Mouse (Mus musculus) heart, adult 2 months (tissue): ENCODE results near the gene Ubqln1. TPM values are rescaled to one million over a fixed set of nuclear protein-coding genes. Genes with fewer than 3 reads are reported as not detected.

Source experiments
- DNase-seq, 2 experiments: peaks; one replicate each; pipeline ENCODE4 v3.0.0; 2021
- H3K27ac ChIP-seq: fragments of 200-600 bp; 2 replicates; pipeline ENCODE4 v1.8.1; 2022
- H3K27me3 ChIP-seq: fragments of 200-500 bp; 2 replicates; pipeline ENCODE4 v1.6.1; 2012; ENCODE audit warnings: mild to moderate bottlenecking, low read length, inconsistent platforms, mixed read lengths; ENCODE audit not compliant: control insufficient read depth, insufficient read depth
- H3K36me3 ChIP-seq: fragments of 200-500 bp; 2 replicates; pipeline ENCODE4 v1.6.1; 2012; ENCODE audit warnings: low read length, inconsistent platforms; ENCODE audit not compliant: control insufficient read depth, insufficient read depth
- H3K4me1 ChIP-seq: fragments of 200-500 bp; 2 replicates; pipeline ENCODE4 v1.6.1; 2011; ENCODE audit warnings: low read length; ENCODE audit not compliant: control insufficient read depth, insufficient read depth
- H3K4me3 ChIP-seq: fragments of 200-600 bp; 2 replicates; pipeline ENCODE4 v1.8.1; 2022
- H3K79me2 ChIP-seq: fragments of 200-500 bp; replicated peaks from 2 replicates; pipeline ENCODE4 v1.6.1; 2012; ENCODE audit warnings: mild to moderate bottlenecking, inconsistent platforms, low read length, moderate library complexity, mixed read lengths; ENCODE audit not compliant: control insufficient read depth, insufficient read depth
- H3K9ac ChIP-seq: fragments of 200-500 bp; 2 replicates; pipeline ENCODE4 v1.6.1; 2012; ENCODE audit warnings: low read depth, mild to moderate bottlenecking, control low read depth, inconsistent platforms, low read length, mixed read lengths
- CTCF ChIP-seq: fragments of 200-600 bp; IDR thresholded peaks from 2 replicates; pipeline ENCODE4 v1.8.1; 2022; ENCODE audit warnings: antibody characterized with exemption, mild to moderate bottlenecking, moderate library complexity
- EP300 ChIP-seq: fragments of 200-500 bp; IDR thresholded peaks from 2 replicates; pipeline ENCODE4 v1.6.1; 2011; ENCODE audit warnings: low read depth, low read length, control low read depth; ENCODE audit not compliant: insufficient read depth
- POLR2A ChIP-seq: fragments of 200-500 bp; IDR thresholded peaks from 2 replicates; pipeline ENCODE4 v1.6.1; 2011; ENCODE audit warnings: mild to moderate bottlenecking, low read depth, low read length, control low read depth; ENCODE audit not compliant: insufficient read depth
- WGBS: fragments of 180-500 bp; shearing (Covaris S2); methylation state at CpG from one replicate; pipeline ENCODE4 v1.1.7; 2018; 5-methylcytosine and 5-hydroxymethylcytosine counted together
- intact Hi-C: fragments of 180-260 bp; cut with DNase I; formaldehyde crosslinking; loops from one replicate; pipeline ENCODE4 v1.15.1; 2025
- polyA plus RNA-seq: library from polyadenylated mRNA; depleted of rRNA; stranded (reverse); fragments of >200 nt; gene quantifications from 2 replicates; pipeline ENCODE4 v1.2.3, GENCODE M21; 2012
- total RNA-seq, 2 experiments: library from RNA; stranded (reverse); gene quantifications; 2 replicates each; pipeline ENCODE4 v1.2.3; 2021

Ubqln1 gene
- total and polyA plus RNA-seq, 3 experiments: 48.8 to 49.4 (median 49.2) TPM

DNA sequence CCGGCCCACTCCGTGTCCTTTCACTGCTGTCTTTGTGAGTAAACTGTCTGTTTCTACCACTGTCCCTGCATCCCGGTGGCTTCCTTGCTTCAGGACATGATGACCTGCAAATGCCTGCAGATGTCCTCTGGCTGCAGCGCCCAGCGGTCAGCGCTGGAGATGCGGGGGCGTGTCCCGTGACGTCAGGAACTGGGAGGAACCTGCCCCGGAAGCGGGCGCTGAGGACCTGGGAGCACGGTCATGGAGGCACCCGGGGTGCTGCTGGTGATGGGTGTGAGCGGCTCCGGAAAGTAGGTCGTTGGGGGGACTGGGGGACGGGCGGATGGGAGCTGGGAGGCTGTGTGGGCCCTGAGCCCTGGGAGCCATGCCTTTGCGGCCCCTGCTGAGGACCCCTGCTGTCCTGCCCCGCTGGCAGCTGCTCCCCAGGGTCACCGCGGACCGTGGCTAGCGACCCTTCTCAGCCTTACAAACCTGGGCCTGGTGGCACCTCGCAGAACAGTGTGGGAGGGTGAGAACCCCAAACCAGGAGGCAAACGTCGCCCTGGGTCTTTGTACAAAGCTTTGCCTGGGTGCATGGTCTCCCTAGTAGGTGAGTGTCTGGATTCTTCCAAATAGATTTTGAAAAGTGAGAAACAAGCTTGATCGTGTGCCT, 57.9 kb downstream of the Ubqln1 start, which contains the start of gene Idnk:
TSS of gene Idnk (plus strand) at position 203 of the 652 bp plus-strand sequence.
- no peaks in the 10 kb centered on the region for H3K27me3 ChIP-seq
- H3K4me1 ChIP-seq: no peaks in the 10 kb centered on the region
- H3K9ac ChIP-seq: peak within 1 kb of the TSS; percentile 69
- peak; percentile 71 for TF ChIP-seq POLR2A
- TF ChIP-seq EP300: no peak
- TF ChIP-seq CTCF: peak; percentile 60
- peak within 1 kb of the TSS; percentile 93 for H3K4me3 ChIP-seq
- WGBS: under 1% methylated on average over 30 of the region's 30 CpGs
- intact Hi-C loops: loop anchor here (1.0 to 10.0 kb wide), 7 partner anchors 28 to 430 kb away; partner anchors contain the start of gene 2210016F16Rik
- DNase-seq: peak; percentile 93 to 95
- H3K79me2 ChIP-seq: no peaks in the 10 kb centered on the region
- H3K27ac ChIP-seq: peak within 1 kb of the TSS; percentile 86
- no peaks in the 10 kb centered on the region for H3K36me3 ChIP-seq

DNA sequence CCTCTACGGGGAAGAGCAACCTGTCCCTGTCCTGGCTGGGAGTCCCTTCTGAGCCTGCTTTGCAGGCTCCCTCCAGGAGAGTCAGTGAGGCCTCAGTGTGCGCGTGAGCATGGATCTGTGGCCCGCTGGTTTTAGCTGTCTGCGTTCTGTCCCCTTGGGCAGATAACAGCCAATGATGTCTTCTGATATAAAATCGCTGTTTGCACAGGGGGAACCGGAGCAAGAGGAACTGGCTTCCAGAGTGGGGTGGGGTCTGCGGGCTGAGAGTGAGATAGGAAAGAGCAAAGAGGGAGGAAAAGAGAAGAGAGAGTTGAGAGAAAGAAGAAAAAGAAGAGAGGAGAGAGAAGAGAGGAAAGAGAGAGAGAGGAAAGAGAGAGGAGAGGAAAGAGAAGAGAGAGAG, 58.4 kb downstream of the Ubqln1 start:
- peak overlapping the region; percentile 86 for H3K27ac ChIP-seq
- TF ChIP-seq POLR2A: no peak
- TF ChIP-seq CTCF: no peak
- no peak for TF ChIP-seq EP300

DNA sequence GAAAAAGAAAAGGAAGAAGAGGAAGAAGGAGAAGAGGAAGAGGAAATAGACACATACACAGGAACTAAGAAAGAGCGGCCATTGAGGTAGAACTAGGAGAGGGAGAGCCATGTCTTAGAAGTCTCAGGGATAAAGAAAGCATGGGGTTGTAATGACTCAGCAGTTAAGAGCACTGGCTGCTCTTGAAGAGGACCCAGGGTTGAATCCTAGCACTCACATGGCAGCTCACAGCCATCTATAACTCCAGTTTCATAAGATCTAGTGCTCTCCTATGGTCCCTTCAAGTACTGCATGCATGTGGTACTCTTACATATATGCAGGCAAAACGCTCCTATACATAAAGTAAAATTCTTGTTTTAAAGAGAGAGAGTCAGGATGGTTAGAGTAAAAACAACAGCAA, 59.4 kb downstream of the Ubqln1 start:
- Histone ChIP-seq H3K79me2 (no peaks in the 10 kb centered on the region), H3K9ac (no peak overlapping the region), H3K27ac (no peak overlapping the region), H3K4me1 (no peaks in the 10 kb centered on the region), H3K27me3 (no peaks in the 10 kb centered on the region), H3K36me3 (no peaks in the 10 kb centered on the region), H3K4me3 (no peak overlapping the region)
- DNase-seq: no peak
- intact Hi-C loops: loop anchor here (2.0 to 10.0 kb wide), 4 partner anchors 61 to 431 kb away; partner anchors contain the start of gene 2210016F16Rik
- TF ChIP-seq POLR2A (no peak), CTCF (peak; percentile 33), EP300 (no peak)
- WGBS: 88% methylated on average over 2 of the region's 2 CpGs

More for the DNA sequence above, 58.4 kb downstream of the Ubqln1 start:
- 21% methylated on average over 8 of the region's 8 CpGs for WGBS
- no peak overlapping the region; the same call in 1 of the 2 replicates for H3K9ac ChIP-seq
- no peaks in the 10 kb centered on the region for H3K79me2 ChIP-seq
- intact Hi-C loops: loop anchor here (1.0 to 10.0 kb wide), 5 partner anchors 28 to 430 kb away; partner anchors contain the start of gene 2210016F16Rik
- H3K27me3 ChIP-seq: no peaks in the 10 kb centered on the region
- DNase-seq: no peak
- no peaks in the 10 kb centered on the region for H3K4me1 ChIP-seq
- no peaks in the 10 kb centered on the region for H3K36me3 ChIP-seq
- H3K4me3 ChIP-seq: peak overlapping the region; percentile 93

DNA sequence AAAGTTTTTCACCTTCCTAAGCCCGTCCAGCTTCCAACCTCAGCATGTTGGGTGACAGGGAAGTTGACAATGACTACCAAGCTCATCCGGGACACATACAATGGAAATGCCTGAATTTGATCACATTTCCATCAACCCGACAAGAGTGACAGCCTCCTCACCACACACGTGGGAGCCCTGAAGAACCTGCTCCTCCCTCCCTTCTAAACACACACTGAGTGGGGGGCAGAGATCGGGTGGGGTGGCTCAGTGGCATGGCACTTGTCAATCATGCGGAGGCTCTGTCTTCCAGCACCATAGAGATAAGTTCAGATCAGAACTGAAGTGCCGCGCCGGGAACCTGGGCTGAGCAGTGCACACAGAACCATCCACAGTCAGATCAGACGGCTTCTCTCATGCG, 65.0 kb downstream of the Ubqln1 start:
- Histone ChIP-seq H3K4me3 (no peak overlapping the region), H3K79me2 (no peaks in the 10 kb centered on the region), H3K4me1 (peaks cover 3% of the 10 kb centered on the region), H3K27me3 (no peaks in the 10 kb centered on the region), H3K36me3 (no peaks in the 10 kb centered on the region), H3K27ac (no peak overlapping the region), H3K9ac (no peak overlapping the region)
- intact Hi-C loops: loop anchor here (10.0 kb wide), 1 partner anchor 234 kb away; the partner anchor contains the start of gene 2210016F16Rik
- TF ChIP-seq POLR2A: no peak
- no peak for TF ChIP-seq EP300
- no peak for TF ChIP-seq CTCF
- WGBS: 77% methylated on average over 11 of the region's 11 CpGs
- DNase-seq: no peak

DNA sequence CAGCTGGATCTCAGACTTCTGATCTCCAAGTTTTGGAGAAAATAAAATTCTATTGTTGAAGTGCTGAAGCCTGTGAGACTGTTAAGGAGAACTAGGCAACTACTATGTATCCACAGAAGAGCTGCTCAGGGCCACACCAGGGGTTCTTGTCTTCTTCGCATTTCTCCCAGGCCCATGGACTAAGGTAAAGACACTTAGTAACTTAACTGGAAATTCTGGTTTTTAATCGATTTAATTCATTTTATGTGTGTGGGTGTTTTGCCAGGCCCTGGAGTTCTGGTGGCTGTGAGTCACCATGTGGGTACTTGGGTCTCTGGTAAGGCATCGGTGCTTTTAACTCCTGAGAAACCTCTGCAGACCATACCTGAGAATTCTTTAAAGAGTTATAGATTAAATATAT, 65.8 kb downstream of the Ubqln1 start:
- WGBS: 88% methylated on average over 3 of the region's 3 CpGs
- Histone ChIP-seq H3K4me3 (no peak overlapping the region), H3K27ac (no peak overlapping the region), H3K27me3 (no peaks in the 10 kb centered on the region), H3K36me3 (no peaks in the 10 kb centered on the region), H3K4me1 (peaks cover 3% of the 10 kb centered on the region), H3K79me2 (no peaks in the 10 kb centered on the region), H3K9ac (no peak overlapping the region)
- no peak for DNase-seq
- TF ChIP-seq CTCF: no peak
- no peak for TF ChIP-seq EP300
- TF ChIP-seq POLR2A: no peak
- intact Hi-C loops: loop anchor here (2.0 to 10.0 kb wide), 2 partner anchors 137 to 235 kb away; partner anchors contain the start of gene 2210016F16Rik

DNA sequence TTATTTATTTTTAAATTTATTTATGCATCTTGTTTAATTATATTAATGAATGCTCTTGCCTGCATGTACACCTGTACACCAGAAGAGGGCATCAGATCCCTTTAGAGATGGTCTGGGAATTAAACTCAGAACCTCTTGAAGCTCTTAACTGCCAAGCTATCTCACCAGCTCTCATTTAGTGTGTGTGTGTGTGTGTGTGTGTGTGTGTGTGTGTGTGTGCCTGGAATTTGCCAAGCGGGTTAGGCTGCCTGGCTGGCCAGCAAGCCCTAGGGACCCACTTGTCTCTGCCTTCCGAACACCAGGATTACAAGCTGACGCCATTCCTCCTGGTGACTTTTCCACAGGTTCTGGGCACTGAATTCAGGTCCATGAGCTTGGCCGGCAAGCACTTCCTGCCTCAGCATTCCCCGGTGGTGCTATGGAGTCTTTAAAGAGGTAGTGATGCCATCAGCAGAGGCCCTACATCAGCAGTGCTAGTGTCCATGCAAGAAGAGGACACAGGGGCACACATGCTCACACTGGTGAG, 66.4 kb downstream of the Ubqln1 start:
- peak overlapping the region; percentile 41 for H3K4me3 ChIP-seq
- TF ChIP-seq EP300: no peak
- TF ChIP-seq POLR2A: no peak
- TF ChIP-seq CTCF: peak; percentile 77
- no peaks in the 10 kb centered on the region for H3K36me3 ChIP-seq
- DNase-seq: peak in 1 of 2 experiments; percentile 18
- intact Hi-C loops: loop anchor here (2.0 kb wide), 1 partner anchor 136 kb away; no protein-coding TSS in a partner anchor
- no peak overlapping the region for H3K27ac ChIP-seq
- 31% methylated on average over 5 of the region's 5 CpGs for WGBS
- no peaks in the 10 kb centered on the region for H3K27me3 ChIP-seq
- no peaks in the 10 kb centered on the region for H3K79me2 ChIP-seq
- peaks cover 3% of the 10 kb centered on the region for H3K4me1 ChIP-seq
- no peak overlapping the region for H3K9ac ChIP-seq
